Mouse (Mus musculus): ENCODE results near the gene Scgb2b24.

DNA sequence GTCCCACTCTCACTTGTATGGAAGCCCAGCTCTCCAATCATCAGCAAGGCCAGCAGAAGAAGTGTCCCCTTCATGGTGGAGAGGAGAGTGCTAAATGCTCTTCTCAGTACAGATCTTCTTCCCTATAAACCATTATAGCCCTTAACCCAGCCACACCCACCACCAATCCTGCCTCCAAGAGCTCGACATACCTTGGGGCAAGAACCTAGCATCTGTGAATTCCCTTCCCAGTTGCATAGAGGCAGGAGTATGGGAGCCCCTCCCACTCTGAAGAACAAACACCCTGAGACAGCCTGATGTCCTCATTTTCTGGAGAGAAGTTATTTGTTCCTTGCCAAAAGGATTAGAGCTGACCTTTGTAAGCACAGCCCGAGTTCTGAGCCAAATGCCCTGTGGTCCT, at the start of gene Scgb2b24:
- TF ChIP-seq GATA1 (IDR thresholded peaks at IDR 0.05; ENCODE audit: borderline replicate concordance, low read length) (no peak), FLI1 (IDR thresholded peaks at IDR 0.05; ENCODE audit: low read length) (no peak)

All from megakaryocyte, embryonic 14.5 days (primary cell).